Mouse (Mus musculus): ENCODE measurements around the gene AY074887.
"Not testable (repeated sequence)": the region's sequence is repeated elsewhere in the genome, so short reads cannot be mapped to it uniquely, and the experiment has no call there.

AY074887 gene

DNA sequence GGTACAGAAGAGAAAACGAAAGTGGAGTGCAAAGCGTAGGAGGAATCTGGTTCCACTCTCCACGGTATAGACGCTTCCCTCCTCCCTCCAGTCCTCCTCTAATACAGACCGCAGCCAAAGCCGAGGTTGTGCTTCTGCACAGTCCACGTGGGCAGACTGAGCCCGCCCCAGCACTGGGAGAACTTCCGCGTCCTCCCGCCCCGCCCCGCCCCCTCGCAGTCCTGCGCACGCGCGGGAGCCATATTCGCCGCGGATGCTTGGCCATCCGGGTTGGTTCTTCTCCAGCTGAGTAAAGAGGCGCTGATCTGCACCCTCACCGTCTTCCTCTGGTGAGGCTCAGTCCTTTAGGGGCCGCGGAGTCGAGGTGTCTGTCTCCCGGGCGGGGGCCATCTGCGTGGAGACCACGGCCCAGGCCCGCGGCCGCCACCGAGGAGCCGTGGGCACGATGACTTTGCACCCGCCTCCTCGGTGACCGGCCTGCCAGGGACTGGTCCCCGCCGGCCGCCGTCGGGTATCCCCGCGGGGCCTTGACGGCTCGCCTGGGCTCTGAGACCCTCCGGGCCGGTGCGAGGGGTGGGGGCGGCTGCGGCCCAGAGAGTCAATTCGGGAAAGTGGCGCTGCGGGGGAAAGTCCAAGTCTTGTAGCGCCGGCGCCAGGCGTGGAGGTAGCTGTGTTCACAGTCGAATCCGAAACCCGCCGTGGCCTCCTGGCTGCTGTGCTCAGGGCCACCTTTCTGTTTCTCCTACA, at the start of gene AY074887, which contains the start of gene Psma4:
Gene AY074887 (minus strand): TSS at position 424 of the 747 bp plus-strand sequence.
Gene Psma4 (plus strand): TSS at position 216 of the 747 bp plus-strand sequence.
- DNase-seq (ENCODE audit: low read depth, low spot score), result peak; percentile 91

DNA sequence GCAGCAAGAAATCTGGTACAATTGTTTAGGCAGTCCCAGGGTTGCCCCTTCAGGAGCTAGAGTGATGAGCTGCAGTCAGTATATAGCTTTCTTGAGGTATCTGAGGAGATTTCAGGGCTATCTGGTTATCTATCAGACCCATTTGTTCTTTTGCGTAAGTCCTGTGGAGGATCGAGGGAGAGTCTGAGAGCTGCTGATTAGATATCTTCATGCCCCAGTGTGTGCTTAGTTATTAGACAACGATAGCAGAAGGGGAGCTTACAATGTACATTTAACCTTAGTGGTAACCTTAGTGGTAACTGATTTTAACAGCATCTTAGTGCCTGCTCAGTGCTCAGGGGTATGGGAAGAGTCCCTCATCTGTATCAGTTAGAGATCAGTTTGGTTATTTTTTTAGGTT, 44.8 kb upstream of the AY074887 start:
- DNase-seq (ENCODE audit: low read depth, low spot score), result no peak

DNA sequence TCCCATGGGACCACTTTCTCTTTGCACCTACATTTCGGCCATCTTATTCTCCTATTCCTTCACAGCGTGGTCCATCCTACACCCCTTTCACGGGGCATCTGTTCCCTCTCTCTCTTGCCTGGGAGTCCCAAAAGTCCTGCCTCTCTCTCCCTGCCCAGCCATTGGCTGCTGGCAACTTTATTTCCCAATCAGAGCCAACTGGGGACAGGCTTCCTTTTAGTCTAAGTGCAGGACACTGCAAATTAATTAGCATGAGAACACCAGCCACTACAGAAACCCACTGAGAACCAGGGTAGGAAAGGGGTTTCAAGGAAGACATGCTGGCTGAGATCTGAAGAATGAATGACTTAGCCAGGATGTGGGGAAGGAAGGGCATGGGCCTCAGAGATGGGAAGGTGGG, 43.6 kb upstream of the AY074887 start:
- DNase-seq (ENCODE audit: low read depth, low spot score), result no peak

DNA sequence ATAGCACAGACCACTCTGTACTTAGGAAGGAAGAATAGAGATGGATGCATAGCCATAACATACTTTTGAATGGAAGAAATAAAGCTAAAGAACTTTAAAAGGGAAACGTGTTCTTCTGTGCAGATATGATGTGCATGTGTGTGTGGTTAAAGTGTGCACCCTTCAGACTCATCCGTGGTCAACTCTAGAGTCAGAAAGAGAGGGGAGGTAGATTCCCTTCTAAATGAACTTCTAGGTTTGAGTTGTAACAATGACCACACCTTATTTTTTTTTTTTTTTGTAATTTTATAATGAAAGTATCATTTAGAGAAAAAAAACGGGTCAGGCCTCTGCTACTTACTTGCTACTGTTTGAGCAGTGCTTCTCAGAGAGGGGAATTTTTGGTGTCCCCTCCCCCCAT, 39.6 kb upstream of the AY074887 start:
- no peak for DNase-seq (ENCODE audit: low read depth, low spot score)

DNA sequence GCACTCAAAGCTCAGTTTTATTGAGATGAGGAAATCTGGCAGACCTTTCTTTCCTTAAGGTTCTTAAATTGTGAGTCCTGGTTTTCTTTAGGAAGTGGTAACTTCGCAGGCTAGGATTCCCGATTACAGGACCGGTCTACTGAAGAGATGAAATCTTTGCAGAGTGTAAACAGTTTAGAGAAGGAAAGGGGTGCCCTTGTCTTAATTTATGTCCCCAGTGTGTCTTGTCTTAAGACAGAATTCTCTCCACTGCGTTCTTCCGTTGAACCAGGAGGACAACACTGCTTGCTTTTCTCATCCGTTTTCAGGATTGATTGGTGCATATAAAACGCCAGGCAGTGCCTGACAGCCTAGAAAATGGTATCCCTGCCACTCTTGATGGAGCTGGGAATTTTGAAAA, 31.6 kb upstream of the AY074887 start:
- peak; percentile 6 for DNase-seq (ENCODE audit: low read depth, low spot score)

DNA sequence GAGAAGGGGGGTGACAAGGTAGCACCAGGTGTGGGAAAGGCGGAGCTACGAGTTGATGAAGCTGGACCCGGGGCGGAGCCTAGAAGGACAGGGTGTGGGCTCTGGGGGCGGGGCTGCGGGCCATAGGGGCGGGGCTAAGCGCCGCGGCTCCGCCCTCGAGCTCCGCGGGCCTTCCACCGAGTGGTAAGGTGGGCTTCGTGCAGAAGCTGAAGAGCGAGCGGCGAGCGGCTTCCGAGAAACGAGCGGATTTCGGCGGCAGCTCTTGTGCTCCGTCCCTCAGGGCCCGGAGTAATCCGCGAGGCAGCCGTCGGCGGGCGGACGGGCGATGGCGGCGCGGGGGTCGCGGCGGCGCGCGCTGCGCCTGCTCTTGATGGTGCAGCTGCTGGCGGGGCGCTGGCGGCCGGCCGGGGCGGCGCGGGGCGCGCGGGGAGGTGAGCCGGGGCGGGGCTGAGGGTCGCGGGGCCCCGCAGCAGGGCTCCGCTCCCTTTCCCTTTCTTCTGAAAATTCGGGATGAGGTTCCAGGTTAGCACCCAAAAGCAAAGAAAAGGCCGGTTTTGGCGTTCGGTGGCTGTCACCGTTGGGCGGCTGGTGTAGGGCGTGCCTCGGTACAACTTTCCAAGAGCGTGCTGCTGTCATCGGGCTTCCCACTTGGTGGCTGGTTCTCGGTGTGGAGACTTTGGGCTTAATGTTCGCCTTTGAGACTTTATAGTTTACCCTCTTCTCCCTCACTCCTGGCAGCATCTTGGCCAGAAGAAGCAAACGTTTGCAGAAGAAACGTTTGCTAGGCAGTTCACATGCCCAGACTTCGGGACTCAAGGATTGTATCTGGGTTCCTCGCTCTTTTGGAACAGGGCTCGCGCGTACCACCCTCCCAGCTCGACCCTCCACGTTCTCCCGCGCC, 30.7 kb upstream of the AY074887 start:
- peak; percentile 68 for DNase-seq (ENCODE audit: low read depth, low spot score)

DNA sequence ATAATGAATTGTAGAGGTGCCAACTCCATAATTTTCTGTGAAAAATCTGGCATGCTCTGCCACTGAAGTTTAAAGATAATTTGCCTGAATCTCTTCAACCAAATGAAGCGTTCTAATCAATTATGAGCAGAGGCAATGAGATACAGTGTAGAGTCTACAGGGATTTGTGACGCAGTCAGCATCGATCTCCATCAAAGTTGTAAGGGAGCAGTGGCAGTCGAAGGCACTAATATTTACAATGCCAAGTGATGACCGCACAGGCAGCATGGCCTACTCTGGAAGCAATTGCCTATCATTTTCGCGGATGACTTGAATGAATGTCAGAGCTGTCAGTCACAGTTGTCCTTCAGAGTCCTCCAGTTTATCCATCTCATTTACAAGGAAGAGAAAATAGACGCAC, 29.9 kb upstream of the AY074887 start, which contains the start of gene Chrna5:
Gene Chrna5 (plus strand): TSS at position 207 of the 400 bp plus-strand sequence.
- DNase-seq (ENCODE audit: low read depth, low spot score), result peak; percentile 8

DNA sequence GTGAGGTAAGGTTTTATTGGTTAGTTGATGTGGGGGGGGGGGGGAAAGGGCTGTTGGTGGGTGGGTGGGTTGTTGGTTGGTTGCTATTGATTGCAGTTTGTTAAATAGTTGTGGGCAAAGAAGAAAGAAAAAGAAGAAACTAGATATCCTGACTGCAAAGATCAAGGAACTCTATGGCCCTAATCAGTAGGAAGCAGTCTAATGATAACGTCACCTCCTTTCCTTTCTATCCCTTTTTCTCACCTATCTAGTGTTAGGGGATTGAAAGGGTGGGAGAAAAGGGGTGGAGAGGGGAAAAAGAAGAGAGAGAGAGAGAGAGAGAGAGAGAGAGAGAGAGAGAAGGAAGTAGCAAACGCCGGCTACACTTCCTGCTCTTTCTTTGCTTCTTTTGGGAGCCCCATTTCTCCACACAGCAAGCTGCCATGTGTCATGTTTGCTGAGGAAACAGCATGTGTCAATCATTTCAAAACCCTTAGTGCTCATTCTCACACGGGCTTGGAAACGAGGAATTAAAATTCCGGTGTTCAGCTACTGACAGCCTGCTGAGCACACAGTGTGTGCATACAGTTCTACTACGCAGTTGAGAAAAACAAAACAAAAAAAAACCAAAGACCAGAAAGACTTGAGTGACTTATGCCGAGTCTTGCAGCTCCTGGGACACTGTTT, 19.3 kb upstream of the AY074887 start:
- no peak for DNase-seq (ENCODE audit: low read depth, low spot score)

DNA sequence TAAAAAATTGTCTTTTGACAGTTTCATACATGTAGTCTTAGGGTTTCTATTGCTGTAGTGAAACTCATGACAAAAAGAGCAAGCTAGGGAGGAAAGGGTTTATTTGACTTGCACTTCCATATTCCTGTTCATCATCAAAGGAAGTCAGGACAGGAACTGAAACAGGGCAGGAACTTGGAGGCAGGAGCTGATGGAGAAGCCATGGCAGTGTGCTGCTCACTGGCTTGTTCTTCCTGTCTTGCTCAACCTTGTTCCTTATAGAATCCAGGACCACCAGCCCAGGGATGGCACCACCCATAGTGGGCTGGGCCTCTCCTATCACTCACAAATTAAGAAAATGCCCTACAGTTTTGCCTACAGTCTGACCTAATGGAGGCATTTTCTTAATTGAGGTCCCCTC, 12.9 kb upstream of the AY074887 start:
- no peak for DNase-seq (ENCODE audit: low read depth, low spot score)

DNA sequence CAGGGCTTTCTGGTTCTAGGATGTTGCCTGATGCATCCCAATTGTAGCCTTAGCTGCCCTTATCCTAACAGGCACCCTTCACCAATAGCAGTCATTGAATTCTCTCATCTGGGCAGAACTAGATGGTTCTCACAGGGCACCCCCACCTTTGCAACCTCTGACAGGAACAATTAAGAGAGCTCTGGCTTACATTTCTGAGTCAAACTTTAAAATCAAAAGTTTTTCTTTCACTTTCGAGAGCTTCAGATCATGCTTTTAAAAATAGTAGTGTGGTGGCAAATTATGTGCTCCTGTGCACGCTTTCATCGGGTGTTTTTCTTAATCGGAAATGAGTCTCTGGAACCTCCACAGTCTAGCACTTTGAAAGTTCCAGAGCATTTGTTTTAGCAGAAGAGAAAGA, 10.3 kb upstream of the AY074887 start:
- no peak for DNase-seq (ENCODE audit: low read depth, low spot score)

DNA sequence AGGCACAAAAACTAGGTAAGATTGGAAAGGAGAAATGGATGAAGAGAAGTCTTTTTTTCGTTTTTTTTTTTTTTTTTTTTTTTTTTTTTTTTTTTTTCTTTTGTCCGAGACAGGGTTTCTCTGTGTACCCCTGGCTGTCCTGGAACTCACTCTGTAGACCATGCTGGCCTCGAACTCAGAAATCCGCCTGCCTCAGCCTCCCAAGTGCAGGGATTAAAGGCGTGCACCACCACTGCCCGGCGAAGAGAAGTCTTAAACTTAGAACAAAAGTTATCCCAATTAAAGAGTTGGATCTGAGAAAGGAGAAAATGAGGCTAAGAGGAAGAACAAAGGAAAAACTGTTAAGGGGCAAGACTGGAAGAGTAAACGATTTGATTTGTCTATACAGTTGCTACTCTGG, 636 bp downstream of the AY074887 start:
- not testable (repeated sequence) for DNase-seq (ENCODE audit: low read depth, low spot score)

DNA sequence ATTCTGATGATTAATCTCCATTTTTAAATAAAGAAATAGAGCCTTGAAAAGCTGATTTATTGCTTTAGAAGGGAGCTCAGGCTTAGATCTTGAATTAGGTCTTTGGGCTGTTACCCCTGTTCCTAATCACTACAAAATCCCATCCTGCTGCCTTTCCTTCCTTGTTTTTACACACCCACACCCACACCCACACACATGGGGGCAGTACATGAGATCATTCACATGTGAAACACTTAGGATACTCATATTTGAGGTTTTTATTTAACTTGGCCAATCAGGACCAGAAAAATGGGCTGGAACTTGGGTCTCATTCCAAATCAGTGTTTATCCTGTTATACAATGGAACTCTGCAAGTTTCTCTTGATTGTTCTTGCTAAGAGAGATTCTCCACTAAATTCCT, 1.3 kb downstream of the AY074887 start:
- no peak for DNase-seq (ENCODE audit: low read depth, low spot score)

DNA sequence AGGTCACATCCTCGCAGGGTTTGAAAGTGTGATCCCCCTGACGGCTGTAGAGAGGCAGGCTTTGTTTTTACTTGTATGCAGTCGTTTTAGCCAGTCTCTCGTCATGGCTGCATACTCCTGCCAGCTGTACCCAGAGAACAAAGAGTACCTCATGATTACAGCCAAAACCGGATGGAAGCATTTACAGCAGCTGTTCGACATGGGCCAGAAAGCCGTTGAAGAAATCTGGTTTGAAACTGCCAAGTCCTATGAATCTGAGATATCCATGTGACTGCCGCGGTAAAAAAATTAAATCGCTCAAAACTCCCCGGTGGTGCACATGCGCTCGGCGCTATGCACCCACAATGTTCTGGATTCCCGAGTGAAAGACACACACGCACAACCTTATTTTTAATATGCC, 4.5 kb downstream of the AY074887 start:
- no peak for DNase-seq (ENCODE audit: low read depth, low spot score)

DNA sequence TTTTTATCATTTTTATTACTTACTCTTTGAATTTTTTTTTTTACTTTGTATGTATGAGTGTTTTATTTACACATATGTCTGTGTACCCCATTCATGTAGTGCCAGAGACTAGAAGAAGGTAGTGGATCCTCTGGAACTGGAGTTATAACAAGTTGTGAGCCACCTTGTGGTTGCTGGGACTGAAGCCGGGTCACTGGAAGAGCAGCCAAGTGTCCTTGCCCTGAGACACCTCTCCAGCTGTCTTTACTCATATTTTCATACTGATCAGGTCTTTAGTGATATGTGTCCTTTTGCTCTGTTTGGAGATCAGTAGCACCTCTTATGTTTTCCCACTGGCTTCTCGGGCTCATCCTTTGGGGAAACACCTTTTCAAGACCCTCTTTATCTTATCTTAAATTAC, 6.3 kb downstream of the AY074887 start:
- no peak for DNase-seq (ENCODE audit: low read depth, low spot score)

DNA sequence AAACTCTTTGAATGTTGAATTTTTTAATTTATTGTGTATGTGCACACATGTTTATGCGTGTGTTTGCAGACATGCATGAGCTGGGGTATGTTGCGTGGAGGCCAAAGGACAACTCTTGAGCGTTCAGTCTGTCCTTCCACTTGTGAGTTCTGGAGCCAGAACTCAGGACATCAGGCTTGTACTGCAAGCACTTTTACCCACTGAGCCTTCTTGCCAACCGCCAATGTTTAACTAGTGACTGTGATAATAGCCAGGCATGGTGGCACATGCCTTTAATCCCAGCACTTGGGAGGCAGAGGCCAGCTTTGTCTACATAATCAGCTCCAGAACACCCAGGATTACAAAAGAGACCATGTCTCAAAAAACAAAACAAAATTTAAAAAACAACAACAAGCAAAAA, 8.7 kb downstream of the AY074887 start:
- no peak for DNase-seq (ENCODE audit: low read depth, low spot score)

DNA sequence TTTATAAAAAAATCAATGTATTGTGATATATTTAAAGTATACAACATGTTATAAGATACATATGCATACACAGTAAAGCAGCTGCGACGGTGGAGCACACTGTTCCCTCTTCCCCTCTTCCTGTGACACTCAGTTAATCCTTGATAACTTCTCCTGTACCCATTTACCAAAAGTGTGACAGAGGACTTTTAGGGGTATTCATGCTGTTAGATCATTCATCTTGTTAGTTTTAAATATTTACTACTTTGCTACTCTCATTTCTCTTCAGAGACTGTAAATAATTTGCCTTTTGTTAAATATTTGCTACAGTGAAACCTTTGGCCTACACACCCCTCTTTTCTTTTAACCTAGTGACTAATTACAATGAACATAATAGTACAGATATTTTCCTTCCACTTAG, 18.4 kb downstream of the AY074887 start:
- DNase-seq (ENCODE audit: low read depth, low spot score), result no peak

DNA sequence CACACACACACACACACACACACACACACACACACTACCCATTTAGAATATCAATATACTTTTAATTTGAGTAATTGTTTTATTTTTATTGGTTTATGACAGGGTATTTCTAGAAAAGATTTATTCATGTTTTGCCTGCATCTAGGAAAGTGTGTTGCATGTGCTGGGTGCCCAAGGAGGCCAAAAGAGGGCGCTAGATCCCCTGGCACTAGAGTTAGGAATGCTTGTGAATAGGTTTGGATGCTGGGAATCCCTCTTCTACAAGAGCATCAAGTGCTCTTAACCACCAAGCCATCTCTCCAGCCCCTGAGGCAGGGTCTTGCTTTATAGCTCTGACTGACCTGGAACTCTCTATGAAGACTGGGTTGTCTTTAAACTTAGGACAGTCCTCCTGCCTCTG, 19.0 kb downstream of the AY074887 start:
- DNase-seq (ENCODE audit: low read depth, low spot score), result no peak

DNA sequence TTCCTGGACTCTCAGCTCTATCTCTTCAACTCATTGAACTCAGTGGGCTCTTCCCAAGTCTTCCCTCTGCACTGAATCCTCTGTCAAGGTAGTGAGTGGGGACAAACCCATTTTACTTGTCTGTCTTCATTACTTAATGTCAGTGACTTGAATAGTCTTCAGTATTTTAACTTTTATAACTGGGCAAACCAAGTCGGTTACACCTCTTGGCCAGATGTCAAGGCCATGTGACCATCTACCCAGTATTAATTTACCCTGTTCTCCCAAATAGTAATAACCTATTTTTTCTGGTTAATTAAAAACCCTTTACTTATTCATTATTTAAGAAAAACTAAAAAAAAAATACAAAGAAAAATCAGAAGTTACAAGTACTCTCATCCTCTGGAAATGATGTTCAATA, 20.1 kb downstream of the AY074887 start:
- DNase-seq (ENCODE audit: low read depth, low spot score), result no peak

DNA sequence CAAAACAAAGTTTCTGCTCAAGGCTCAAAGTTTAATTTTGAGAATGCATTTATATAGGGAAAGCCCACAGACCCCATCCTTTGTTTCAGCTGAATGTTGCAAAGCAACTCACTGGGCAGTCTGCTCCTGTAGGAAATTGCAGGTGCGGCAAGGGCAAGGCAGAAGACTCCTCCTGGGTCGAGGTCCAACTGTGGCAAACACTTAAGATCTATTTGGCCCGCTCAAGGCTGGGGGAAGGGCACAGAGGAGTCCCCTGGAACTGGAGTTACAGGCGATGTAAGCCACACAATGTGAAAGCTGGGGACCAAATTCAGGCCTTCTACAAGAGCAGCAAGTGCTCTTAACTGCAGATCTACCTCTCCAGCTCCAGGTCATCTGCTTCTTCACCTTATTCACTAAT, 30.9 kb downstream of the AY074887 start:
- no peak for DNase-seq (ENCODE audit: low read depth, low spot score)

DNA sequence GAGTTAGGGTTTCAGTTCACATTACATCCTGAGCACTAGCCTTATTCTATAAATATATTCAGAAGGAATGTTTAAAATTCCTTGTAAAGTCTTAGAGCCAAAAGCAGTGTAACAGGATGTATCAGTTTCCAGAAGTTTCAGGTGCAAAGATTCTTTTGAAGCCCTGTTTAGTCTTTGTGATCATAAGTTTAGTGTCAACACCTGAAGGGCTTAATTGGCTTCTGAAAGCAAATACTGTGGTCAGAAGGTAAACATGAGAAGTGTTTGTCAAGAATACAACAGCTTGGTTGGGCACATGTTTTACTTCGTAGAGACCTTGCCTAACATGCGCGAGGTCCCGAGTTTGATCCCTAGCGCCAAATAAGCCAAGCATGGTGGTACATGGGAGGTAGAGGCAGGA, 32.0 kb downstream of the AY074887 start:
- DNase-seq (ENCODE audit: low read depth, low spot score), result no peak

DNA sequence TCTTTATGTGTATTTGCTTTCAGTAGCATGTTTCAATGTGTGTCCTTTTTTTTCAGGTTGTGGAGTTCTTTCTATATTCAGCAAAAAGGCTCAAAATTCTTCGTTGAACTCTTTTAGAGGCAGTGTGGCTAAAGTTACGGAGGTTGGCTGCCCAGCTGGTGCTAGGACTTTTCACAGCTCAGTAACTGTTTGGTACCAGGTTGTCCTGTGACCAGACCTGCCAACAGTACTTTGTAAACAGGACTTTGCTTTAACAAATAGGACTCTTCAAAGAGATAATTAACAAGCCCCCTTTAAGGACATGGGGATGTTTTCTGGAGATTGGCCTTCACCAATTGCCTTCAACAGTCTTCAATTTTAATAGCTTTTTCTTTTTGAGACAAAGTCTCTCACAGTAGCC, 32.6 kb downstream of the AY074887 start:
- no peak for DNase-seq (ENCODE audit: low read depth, low spot score)

DNA sequence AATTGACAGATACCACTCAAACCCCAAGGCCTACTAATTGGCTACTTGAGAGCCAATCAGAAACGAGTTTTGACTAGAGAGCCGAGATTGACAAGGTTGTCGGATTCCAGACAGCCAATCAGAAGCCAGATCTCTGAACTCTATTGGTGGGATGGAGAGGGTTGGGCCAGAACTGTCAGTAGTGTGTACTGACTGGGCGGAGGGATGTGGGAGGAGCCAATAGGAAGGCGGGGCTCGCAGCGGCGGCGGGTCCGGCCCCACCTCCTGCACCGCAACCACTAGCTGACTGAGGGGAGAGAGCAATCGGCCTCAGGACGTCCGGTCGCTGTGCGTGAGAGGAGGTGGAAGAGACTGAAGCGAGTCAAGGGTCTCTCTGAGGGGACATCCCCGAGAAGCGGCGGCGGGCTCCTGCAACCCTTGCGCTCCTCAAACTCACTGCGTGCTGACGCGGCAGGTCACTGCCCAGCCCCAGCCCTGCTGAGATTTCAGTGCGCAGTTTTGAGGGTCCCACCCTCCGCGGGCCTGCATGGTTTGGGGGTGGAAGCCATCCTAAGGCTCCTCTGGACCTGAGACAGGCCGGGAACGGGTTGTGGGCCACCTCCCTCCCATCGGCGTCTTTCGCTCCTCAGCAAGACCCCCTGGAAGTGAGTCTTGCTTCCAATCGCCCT, 33.7 kb downstream of the AY074887 start, which contains the start of gene Hykk:
Gene Hykk (plus strand): TSS at position 274 of the 668 bp plus-strand sequence.
- DNase-seq (ENCODE audit: low read depth, low spot score), result peak; percentile 94
